Mouse (Mus musculus) kidney, postnatal 10 days (tissue): ENCODE results near the gene Nup107.
"Not testable (repeated sequence)": the region's sequence is repeated elsewhere in the genome, so short reads cannot be mapped to it uniquely, and the experiment has no call there.

ENCODE experiments used
- DNase-seq: peaks from one replicate; pipeline ENCODE4 v3.0.0; 2021; ENCODE audit warnings: mixed read lengths

Nup107 gene

GRCm38 (mm10) chr10:117762281-117762830 is 30.1 kb downstream of the Nup107 start:
- DNase-seq, result no peak

- DNase-seq, result no peak
Observed at GRCm38 (mm10) chr10:117761551-117761950, 31.0 kb downstream of the Nup107 start.

- DNase-seq, result no peak
Observed at GRCm38 (mm10) chr10:117760831-117761335, 31.6 kb downstream of the Nup107 start.

- no peak for DNase-seq
Observed at GRCm38 (mm10) chr10:117759844-117760630, 32.5 kb downstream of the Nup107 start.

GRCm38 (mm10) chr10:117758749-117759727 is 33.5 kb downstream of the Nup107 start:
- DNase-seq, result no peak

GRCm38 (mm10) chr10:117758344-117758743 is 34.2 kb downstream of the Nup107 start:
- DNase-seq, result not testable (repeated sequence)

- no peak for DNase-seq
Observed at GRCm38 (mm10) chr10:117757796-117758342, 34.6 kb downstream of the Nup107 start.

GRCm38 (mm10) chr10:117757259-117757658 is 35.2 kb downstream of the Nup107 start:
- DNase-seq, result no peak

- no peak for DNase-seq
Observed at GRCm38 (mm10) chr10:117756784-117757183, 35.7 kb downstream of the Nup107 start.

- no peak for DNase-seq
Observed at GRCm38 (mm10) chr10:117755799-117756467, 36.6 kb downstream of the Nup107 start.

- DNase-seq, result no peak
Observed at GRCm38 (mm10) chr10:117755086-117755798, 37.3 kb downstream of the Nup107 start.

- no peak for DNase-seq
Observed at GRCm38 (mm10) chr10:117754609-117754940, 37.9 kb downstream of the Nup107 start.

GRCm38 (mm10) chr10:117753711-117754608 is 38.5 kb downstream of the Nup107 start:
- no peak for DNase-seq

GRCm38 (mm10) chr10:117752851-117753647 is 39.5 kb downstream of the Nup107 start:
- no peak for DNase-seq

- DNase-seq, result no peak
Observed at GRCm38 (mm10) chr10:117752304-117752821, 40.1 kb downstream of the Nup107 start.

- DNase-seq, result no peak
Observed at GRCm38 (mm10) chr10:117751744-117752143, 40.8 kb downstream of the Nup107 start.

GRCm38 (mm10) chr10:117751282-117751610 is 41.3 kb downstream of the Nup107 start:
- DNase-seq, result no peak

GRCm38 (mm10) chr10:117750529-117751281 is 41.8 kb downstream of the Nup107 start:
- DNase-seq, result no peak
